Mouse (Mus musculus) lung, adult 2 months (tissue): ENCODE results near the gene Scd3.

Experiments
- CTCF ChIP-seq: fragments of 200-500 bp; IDR thresholded peaks from 2 replicates; pipeline ENCODE4 v1.5.1; 2011; ENCODE audit warnings: mild to moderate bottlenecking, low read length, control low read depth; ENCODE audit not compliant: insufficient read depth
- POLR2A ChIP-seq: fragments of 200-500 bp; IDR thresholded peaks from 2 replicates; pipeline ENCODE4 v1.6.1; 2011; ENCODE audit warnings: low read depth, mild to moderate bottlenecking, control low read depth, low read length, borderline replicate concordance; ENCODE audit errors: extremely low read depth

GRCm38 (mm10) chr19:44247281-44248080 is 44.4 kb downstream of the Scd3 start:
- TF ChIP-seq CTCF: no peak
- no peak for TF ChIP-seq POLR2A
